Mouse (Mus musculus): ENCODE measurements around the gene Pim1. TPM values are rescaled to one million over a fixed set of nuclear protein-coding genes. Genes with fewer than 3 reads are reported as not detected.
"Not testable (repeated sequence)": the region's sequence is repeated elsewhere in the genome, so short reads cannot be mapped to it uniquely, and the experiment has no call there.

Pim1 gene
- total and polyA plus RNA-seq, 3 experiments = 75.8 to 178 (median 133) TPM

DNA sequence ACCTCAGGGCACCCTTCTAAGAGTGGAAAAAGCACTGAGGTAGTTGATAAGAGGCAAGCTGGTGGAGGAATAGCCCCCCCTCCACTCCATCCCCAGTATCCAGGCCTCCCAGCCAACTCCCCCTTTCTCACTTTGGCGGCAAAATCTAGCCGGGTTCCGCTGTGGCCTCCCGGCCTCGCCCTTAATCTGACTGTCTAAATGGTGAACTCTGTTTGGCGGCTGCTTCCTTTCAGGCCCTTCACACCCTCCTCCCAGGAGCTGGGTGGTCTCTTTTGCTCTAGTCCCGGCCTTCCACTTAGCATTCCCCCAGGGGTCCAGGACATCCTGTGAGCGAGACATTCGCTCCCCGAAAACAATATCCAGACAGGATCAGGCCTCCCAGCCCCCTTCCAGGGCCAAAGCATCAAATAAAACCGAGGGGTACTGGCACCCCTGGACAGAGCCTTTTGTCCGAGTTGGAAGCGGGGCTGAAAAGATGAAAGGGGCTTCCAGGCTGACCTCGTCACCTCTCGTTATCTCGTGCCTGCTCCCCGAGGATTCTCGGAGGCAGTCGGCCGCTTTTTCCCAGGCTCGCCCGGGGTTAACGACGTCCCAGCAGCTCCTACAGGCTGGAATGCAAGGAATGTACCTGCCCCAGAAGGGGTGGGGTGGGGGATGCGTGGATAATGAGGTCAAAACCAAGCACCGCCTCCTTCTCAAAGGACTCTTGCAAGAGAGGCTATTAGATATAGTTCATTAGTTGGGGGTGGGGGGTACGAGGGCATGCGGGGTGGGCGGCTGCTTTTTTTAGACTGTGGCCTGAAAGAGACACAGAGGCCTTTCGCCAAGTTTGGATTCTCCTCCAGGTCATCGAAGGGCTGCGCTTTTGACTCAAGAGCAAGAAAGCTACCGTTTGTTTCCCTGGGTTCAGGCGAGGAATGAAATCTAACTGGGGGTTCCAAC is 39.4 kb upstream of the Pim1 start:
- DNase-seq (ENCODE audit: extremely low read depth) = no peak
- no peak for TF ChIP-seq POLR2A (IDR thresholded peaks at IDR 0.05; ENCODE audit: low read depth, low read length)
- no peak for TF ChIP-seq NELFE (IDR thresholded peaks at IDR 0.05; ENCODE audit: low read depth, low read length)
- no peak for TF ChIP-seq USF1 (IDR thresholded peaks at IDR 0.05; ENCODE audit: low read depth, low read length)
- TF ChIP-seq JUND (conservative IDR thresholded peaks at IDR 0.05; ENCODE audit: low read depth, low read length) = no peak
- no peak for TF ChIP-seq USF2 (conservative IDR thresholded peaks at IDR 0.05; ENCODE audit: low read depth, low read length)
- TF ChIP-seq ZNF384 (IDR thresholded peaks at IDR 0.05; ENCODE audit: low read depth, low read length) = no peak
- no peak for TF ChIP-seq SMC3 (IDR thresholded peaks at IDR 0.05; ENCODE audit: low read depth, low read length)
- TF ChIP-seq TCF12 (IDR thresholded peaks at IDR 0.05; ENCODE audit: low read depth, low read length) = no peak
- Histone ChIP-seq H3K9me3 (replicated peaks; ENCODE audit: low read length) (peaks cover 12% of the 10 kb centered on the region), H3K79me2 (replicated peaks; ENCODE audit: control insufficient read depth, extremely low read depth, insufficient read depth, poor library complexity, severe bottlenecking) (no peaks in the 10 kb centered on the region), H3K36me3 (replicated peaks in 1 of 2; ENCODE audit: control insufficient read depth in 1 of 2, insufficient read depth in 1 of 2, low read length in 1 of 2) (no peaks in the 10 kb centered on the region), H3K9ac (ENCODE audit: insufficient read depth, low read depth) (no peak overlapping the region), H3K4me3 (replicated peaks in 1 of 3; ENCODE audit: low read depth in 2 of 3, low read length in 2 of 3, poor library complexity in 1 of 3) (no peak overlapping the region), H3K4me2 (ENCODE audit: insufficient read depth, low read depth, poor library complexity, severe bottlenecking) (no peak overlapping the region), H3K27ac (ENCODE audit: insufficient read depth, low read depth) (no peak overlapping the region), H3K4me1 (ENCODE audit: control insufficient read depth in 1 of 2, insufficient read depth in 2 of 2) (peaks cover 3 to 16% of the 10 kb centered on the region in 2 experiments), H3K27me3 (replicated peaks) (no peaks in the 10 kb centered on the region)
- in situ Hi-C loops (cut with MboI; ENCODE audit: low pct_ligation_motif_present, low pct_unique_long_range_greater_than_20kb, low sequenced_read_pairs) (no loop called here), dilution Hi-C loops (cut with MboI; ENCODE audit: extremely low pct_ligation_motif_present, extremely low pct_unique_long_range_greater_than_20kb, low sequenced_read_pairs) (no loop called here)

DNA sequence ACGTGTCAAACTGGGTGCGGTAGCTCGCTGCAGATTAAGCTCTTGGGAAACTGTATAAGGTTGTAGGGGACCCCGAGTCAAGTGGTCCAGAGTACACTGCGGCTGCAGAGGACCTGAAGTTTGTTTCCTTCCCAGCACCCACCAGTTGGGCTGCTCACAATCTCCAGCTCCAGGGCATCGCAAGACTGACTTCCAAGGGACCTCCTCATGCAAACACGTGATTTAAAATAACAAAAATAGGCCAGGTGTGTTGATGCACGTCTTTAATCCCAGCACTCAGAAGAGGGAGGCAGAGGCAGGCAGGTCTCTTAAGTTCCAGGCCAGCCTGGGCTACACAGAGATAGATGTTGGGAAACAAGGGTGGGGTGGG is 38.7 kb upstream of the Pim1 start:
- H3K4me1 ChIP-seq (ENCODE audit: control insufficient read depth in 1 of 2, insufficient read depth in 2 of 2) = peaks cover 3 to 13% of the 10 kb centered on the region in 2 experiments
- dilution Hi-C loops (cut with MboI; ENCODE audit: extremely low pct_ligation_motif_present, extremely low pct_unique_long_range_greater_than_20kb, low sequenced_read_pairs) = no loop called here

DNA sequence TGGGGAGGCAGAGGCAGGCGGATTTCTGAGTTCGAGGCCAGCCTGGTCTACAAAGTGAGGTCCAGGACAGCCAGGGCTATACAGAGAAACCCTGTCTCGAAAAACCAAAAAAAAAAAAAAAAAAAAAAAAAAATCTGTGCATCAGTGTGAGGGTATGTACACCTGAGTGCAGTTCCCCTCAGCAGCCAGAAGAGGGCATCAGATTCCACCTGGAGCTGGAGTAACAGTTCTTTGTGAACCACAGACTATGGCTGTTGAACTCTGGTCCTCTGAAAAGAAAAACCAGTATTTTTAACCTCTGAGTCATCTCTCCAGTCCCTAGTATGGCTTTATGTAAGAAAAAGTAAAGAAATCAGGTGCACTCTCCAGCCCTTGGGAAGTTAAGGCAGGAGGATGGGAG is 36.4 kb upstream of the Pim1 start:
- H3K9ac ChIP-seq (ENCODE audit: insufficient read depth, low read depth); H3K27ac ChIP-seq (ENCODE audit: insufficient read depth, low read depth); H3K4me2 ChIP-seq (ENCODE audit: insufficient read depth, low read depth, poor library complexity, severe bottlenecking); DNase-seq (ENCODE audit: extremely low read depth); H3K27me3 ChIP-seq (replicated peaks); in situ Hi-C loops (cut with MboI; ENCODE audit: low pct_ligation_motif_present, low pct_unique_long_range_greater_than_20kb, low sequenced_read_pairs); H3K79me2 ChIP-seq (replicated peaks; ENCODE audit: control insufficient read depth, extremely low read depth, insufficient read depth, poor library complexity, severe bottlenecking); H3K36me3 ChIP-seq (replicated peaks in 1 of 2; ENCODE audit: control insufficient read depth in 1 of 2, insufficient read depth in 1 of 2, low read length in 1 of 2); dilution Hi-C loops (cut with MboI; ENCODE audit: extremely low pct_ligation_motif_present, extremely low pct_unique_long_range_greater_than_20kb, low sequenced_read_pairs); H3K4me3 ChIP-seq (replicated peaks in 1 of 3; ENCODE audit: low read depth in 2 of 3, low read length in 2 of 3, poor library complexity in 1 of 3): not testable (repeated sequence)
- peak; percentile 19 to 32; a peak in 2 of 4 replicates for TF ChIP-seq CTCF (conservative IDR thresholded peaks at IDR 0.05 in 1 of 2, IDR thresholded peaks at IDR 0.05 in 1 of 2; ENCODE audit: low read depth in 2 of 2, low read length in 2 of 2)
- TF ChIP-seq ZNF384 (IDR thresholded peaks at IDR 0.05; ENCODE audit: low read depth, low read length) = peak; percentile 76
- peak; percentile 7; the same call in 1 of the 2 replicates for TF ChIP-seq RAD21 (IDR thresholded peaks at IDR 0.05; ENCODE audit: low read depth, low read length)
- TF ChIP-seq SMC3 (IDR thresholded peaks at IDR 0.05; ENCODE audit: low read depth, low read length) = peak; percentile 23
- Histone ChIP-seq H3K4me1 (ENCODE audit: control insufficient read depth in 1 of 2, insufficient read depth in 2 of 2) (peaks cover 5 to 25% of the 10 kb centered on the region in 2 experiments), H3K9me3 (replicated peaks; ENCODE audit: low read length) (peaks cover 12% of the 10 kb centered on the region)

More for the DNA sequence above, 38.7 kb upstream of the Pim1 start:
- no peak for DNase-seq (ENCODE audit: extremely low read depth)
- Histone ChIP-seq H3K4me3 (replicated peaks in 1 of 3; ENCODE audit: low read depth in 2 of 3, low read length in 2 of 3, poor library complexity in 1 of 3) (no peak overlapping the region), H3K79me2 (replicated peaks; ENCODE audit: control insufficient read depth, extremely low read depth, insufficient read depth, poor library complexity, severe bottlenecking) (no peaks in the 10 kb centered on the region), H3K27ac (ENCODE audit: insufficient read depth, low read depth) (no peak overlapping the region), H3K9ac (ENCODE audit: insufficient read depth, low read depth) (no peak overlapping the region), H3K36me3 (replicated peaks in 1 of 2; ENCODE audit: control insufficient read depth in 1 of 2, insufficient read depth in 1 of 2, low read length in 1 of 2) (no peaks in the 10 kb centered on the region), H3K27me3 (replicated peaks) (no peaks in the 10 kb centered on the region), H3K9me3 (replicated peaks; ENCODE audit: low read length) (peaks cover 12% of the 10 kb centered on the region), H3K4me2 (ENCODE audit: insufficient read depth, low read depth, poor library complexity, severe bottlenecking) (no peak overlapping the region)
- no peak for TF ChIP-seq NRF1 (IDR thresholded peaks at IDR 0.05; ENCODE audit: low read depth, low read length)
- no peak for TF ChIP-seq E2F4 (IDR thresholded peaks at IDR 0.05; ENCODE audit: insufficient replicate concordance, low read depth, low read length)
- TF ChIP-seq ELF1 (IDR thresholded peaks at IDR 0.05; ENCODE audit: low read depth, low read length) = no peak
- no peak for TF ChIP-seq EP300 (IDR thresholded peaks at IDR 0.05; ENCODE audit: low read length)
- TF ChIP-seq ZMIZ1 (IDR thresholded peaks at IDR 0.05; ENCODE audit: low read depth, low read length) = no peak
- TF ChIP-seq BHLHE40 (IDR thresholded peaks at IDR 0.05; ENCODE audit: low read depth, low read length) = no peak
- in situ Hi-C loops (cut with MboI; ENCODE audit: low pct_ligation_motif_present, low pct_unique_long_range_greater_than_20kb, low sequenced_read_pairs) = no loop called here

Data from CH12.LX (cell line).